In genomic region chr14:24612254-24612995, GRCm38 (mm10) we compare ENCODE assay signal across 13 mouse cellular contexts.
A peak's percentile ranks its signal among the peaks of the same experiment; 100 is the strongest.
DNase-seq lines count a peak whose midpoint lies in the region; ATAC-seq and TF ChIP-seq lines count a peak whose summit lies in the region.
"Had no signal": no experiment of that assay in that cellular context is flagged by ENCODE, and none has a peak within 500 bp of the region (broad histone marks: within the 10 kb centered on the region; RNA-seq: fewer than 3 reads in every experiment).

No protein-coding gene starts in this region.

- no peak for TF ChIP-seq CTCF in hindbrain, postnatal 0 days (IDR thresholded peaks at IDR 0.05; ENCODE audit: low read depth)

- no peak overlapping the region for H3K9ac ChIP-seq in forebrain, embryonic 12.5 days
- H3K9ac ChIP-seq in neural tube, embryonic 14.5 days (replicated peaks; ENCODE audit: low read depth, low read length): no peak overlapping the region
- H3K9ac ChIP-seq in hindbrain, postnatal 0 days (replicated peaks; ENCODE audit: low read length): no peak overlapping the region
- H3K9ac ChIP-seq: embryonic facial prominence, embryonic 12.5 days; liver, embryonic 15.5 days had no signal

- H3K4me1 ChIP-seq in forebrain, embryonic 10.5 days: peaks cover 36% of the 10 kb centered on the region
- H3K4me1 ChIP-seq in forebrain, embryonic 12.5 days: peaks cover 36% of the 10 kb centered on the region
- peaks cover 12% of the 10 kb centered on the region for H3K4me1 ChIP-seq in neural tube, embryonic 14.5 days (ENCODE audit: control insufficient read depth, insufficient read depth, low read length)
- H3K4me1 ChIP-seq in hindbrain, postnatal 0 days (ENCODE audit: insufficient read depth, low read length): peaks cover 25% of the 10 kb centered on the region
- H3K4me1 ChIP-seq: embryonic facial prominence, embryonic 12.5 days; liver, embryonic 15.5 days had no signal

- H3K4me2 ChIP-seq in forebrain, embryonic 12.5 days: no peak overlapping the region
- H3K4me2 ChIP-seq in neural tube, embryonic 14.5 days (ENCODE audit: low read depth, low read length): no peak overlapping the region
- no peak overlapping the region for H3K4me2 ChIP-seq in hindbrain, postnatal 0 days (ENCODE audit: low read depth, low read length)
- H3K4me2 ChIP-seq: embryonic facial prominence, embryonic 12.5 days; liver, embryonic 15.5 days had no signal

- 85% methylated on average over 4 of the region's 4 CpGs for WGBS in forebrain, embryonic 10.5 days
- WGBS in forebrain, embryonic 12.5 days: 74% methylated on average over 4 of the region's 4 CpGs
- WGBS in neural tube, embryonic 14.5 days: 69% methylated on average over 4 of the region's 4 CpGs
- 38% methylated on average over 4 of the region's 4 CpGs for WGBS in hindbrain, postnatal 0 days

- H3K4me3 ChIP-seq in forebrain, embryonic 10.5 days: no peak overlapping the region
- no peak overlapping the region for H3K4me3 ChIP-seq in forebrain, embryonic 12.5 days (replicated peaks)
- H3K4me3 ChIP-seq in neural tube, embryonic 14.5 days (ENCODE audit: low read depth, low read length): no peak overlapping the region
- H3K4me3 ChIP-seq in hindbrain, postnatal 0 days (ENCODE audit: low read length): no peak overlapping the region
- H3K4me3 ChIP-seq: embryonic facial prominence, embryonic 12.5 days; liver, embryonic 15.5 days had no signal

- no peak for DNase-seq in forebrain, embryonic 10.5 days (ENCODE audit: extremely low spot score, low spot score)
- no peak for DNase-seq in neural tube, embryonic 10.5 days (ENCODE audit: extremely low spot score, low spot score)
- DNase-seq in hindbrain, postnatal 0 days (ENCODE audit: low spot score): peak; percentile 68
- no peak for DNase-seq in ovary, adult 18-20 months (ENCODE audit: low spot score)
- no peak for DNase-seq in embryo, embryonic 9.5 days (ENCODE audit: extremely low spot score)
- no peak for DNase-seq in lung, postnatal 14 days
- DNase-seq: adrenal gland, adult 8-10 months; kidney, adult 18-20 months; retina, postnatal 1 day had no signal

- peak overlapping the region; percentile 3; the same call in 1 of the 2 replicates for H3K27ac ChIP-seq in forebrain, embryonic 10.5 days
- no peak overlapping the region for H3K27ac ChIP-seq in forebrain, embryonic 12.5 days
- H3K27ac ChIP-seq in neural tube, embryonic 14.5 days (ENCODE audit: low read depth, low read length): peak overlapping the region; percentile 17; the same call in 1 of the 2 replicates
- peak overlapping the region; percentile 51 for H3K27ac ChIP-seq in hindbrain, postnatal 0 days
- H3K27ac ChIP-seq: embryonic facial prominence, embryonic 12.5 days; liver, embryonic 15.5 days had no signal

- H3K36me3 ChIP-seq in forebrain, embryonic 10.5 days (replicated peaks): no peaks in the 10 kb centered on the region
- H3K36me3 ChIP-seq in forebrain, embryonic 12.5 days (replicated peaks): no peaks in the 10 kb centered on the region
- no peaks in the 10 kb centered on the region for H3K36me3 ChIP-seq in neural tube, embryonic 14.5 days (ENCODE audit: control insufficient read depth, insufficient read depth, low read length)
- H3K36me3 ChIP-seq in hindbrain, postnatal 0 days (ENCODE audit: insufficient read depth, low read length): no peaks in the 10 kb centered on the region
- H3K36me3 ChIP-seq: embryonic facial prominence, embryonic 12.5 days; liver, embryonic 15.5 days had no signal

- peaks cover 6% of the 10 kb centered on the region; the same call in 1 of the 2 replicates for H3K9me3 ChIP-seq in forebrain, embryonic 10.5 days
- peaks cover 4% of the 10 kb centered on the region; the same call in 1 of the 2 replicates for H3K9me3 ChIP-seq in forebrain, embryonic 12.5 days
- no peaks in the 10 kb centered on the region; the same call in 1 of the 2 replicates for H3K9me3 ChIP-seq in neural tube, embryonic 14.5 days (ENCODE audit: control insufficient read depth, low read length)
- no peaks in the 10 kb centered on the region for H3K9me3 ChIP-seq in hindbrain, postnatal 0 days (ENCODE audit: low read length)
- H3K9me3 ChIP-seq: embryonic facial prominence, embryonic 12.5 days; liver, embryonic 15.5 days had no signal

- peaks cover 46% of the 10 kb centered on the region for H3K27me3 ChIP-seq in forebrain, embryonic 10.5 days (ENCODE audit: poor library complexity, severe bottlenecking)
- peaks cover 19% of the 10 kb centered on the region for H3K27me3 ChIP-seq in forebrain, embryonic 12.5 days
- H3K27me3 ChIP-seq in neural tube, embryonic 14.5 days (ENCODE audit: control insufficient read depth, insufficient read depth, low read length): no peaks in the 10 kb centered on the region
- H3K27me3 ChIP-seq in hindbrain, postnatal 0 days (ENCODE audit: insufficient read depth, low read length): no peaks in the 10 kb centered on the region
- H3K27me3 ChIP-seq: embryonic facial prominence, embryonic 12.5 days; liver, embryonic 15.5 days had no signal

- no peak for ATAC-seq in forebrain, embryonic 12.5 days (ENCODE audit: low FRiP score)
- no peak for ATAC-seq in neural tube, embryonic 14.5 days (ENCODE audit: low read depth)
- no peak for ATAC-seq in hindbrain, postnatal 0 days
